Mouse (Mus musculus): ENCODE measurements around the gene Gm11554. TPM values are rescaled to one million over a fixed set of nuclear protein-coding genes. Genes with fewer than 3 reads are reported as not detected.
"Not testable (repeated sequence)": the region's sequence is repeated elsewhere in the genome, so short reads cannot be mapped to it uniquely, and the experiment has no call there.

Gm11554 gene
- polyA plus RNA-seq (2015; fragmentation: Nextera tagmentation; extraction: Ambion mirVana), result not detected in 2 replicates

DNA sequence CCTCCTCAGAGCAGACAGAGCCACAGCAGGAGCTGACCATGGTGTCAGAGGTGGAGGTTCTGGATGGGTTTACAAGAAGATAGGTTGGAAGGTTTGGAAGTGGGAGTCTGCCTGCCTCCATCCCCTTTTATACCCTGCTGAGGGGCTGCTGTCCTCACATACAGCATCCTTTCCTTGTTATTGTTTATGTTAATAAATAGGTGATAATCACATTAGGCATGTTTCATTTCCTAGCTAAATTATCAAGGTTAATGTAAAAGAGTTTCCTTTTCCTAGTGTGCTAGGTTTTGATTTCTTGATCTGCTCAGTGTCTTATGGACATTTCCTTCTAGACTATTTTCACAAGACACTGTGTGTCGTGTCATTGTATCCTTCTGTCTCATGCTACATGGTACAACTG is at the start of gene Gm11554:
Gm11554 (minus strand) TSS at position 101 of the 400 bp plus-strand sequence.
- not testable (repeated sequence) for H3K4me1 ChIP-seq (replicated peaks; ENCODE audit: control insufficient read depth, insufficient read depth, low read length); H3K4me3 ChIP-seq (replicated peaks; ENCODE audit: low read length); H3K9me3 ChIP-seq (ENCODE audit: control insufficient read depth, low read length); H3K4me2 ChIP-seq (ENCODE audit: low read length); H3K27ac ChIP-seq (ENCODE audit: low read length); H3K9ac ChIP-seq (replicated peaks; ENCODE audit: low read depth, low read length); H3K36me3 ChIP-seq (ENCODE audit: control insufficient read depth, insufficient read depth); H3K27me3 ChIP-seq (replicated peaks; ENCODE audit: control insufficient read depth, insufficient read depth, low read length); ATAC-seq
- no CpG with 5 or more reads among the region's 1 CpGs for WGBS

DNA sequence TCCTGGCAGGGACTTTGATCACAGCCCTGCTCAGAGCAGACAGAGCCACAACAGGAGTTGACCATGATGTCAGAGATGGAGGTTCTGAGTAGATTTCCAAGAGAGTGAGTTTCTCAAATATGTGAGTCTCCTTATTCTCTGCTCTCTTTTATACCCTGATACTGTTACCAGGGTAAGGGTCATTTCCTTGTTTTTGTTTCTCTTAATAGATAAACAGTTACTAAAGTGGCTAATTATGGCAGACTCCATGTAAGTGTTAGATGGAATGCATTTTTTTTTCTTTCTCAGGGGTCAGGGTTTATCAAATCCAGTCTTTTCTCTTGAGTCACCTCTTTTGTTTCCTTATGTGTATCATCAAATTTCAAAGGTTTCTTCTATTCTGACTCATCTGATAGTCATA is 47.3 kb upstream of the Gm11554 start, which contains the start of gene Krtap4-16:
Krtap4-16 (minus strand) TSS at position 101 of the 400 bp plus-strand sequence.
- no peaks in the 10 kb centered on the region for H3K9me3 ChIP-seq (ENCODE audit: control insufficient read depth, low read length)
- H3K36me3 ChIP-seq (ENCODE audit: control insufficient read depth, insufficient read depth), result no peaks in the 10 kb centered on the region
- no peak for ATAC-seq
- no peak within 1 kb of the TSS for H3K9ac ChIP-seq (replicated peaks; ENCODE audit: low read depth, low read length)
- H3K4me2 ChIP-seq (ENCODE audit: low read length), result no peak within 1 kb of the TSS
- H3K27ac ChIP-seq (ENCODE audit: low read length), result no peak within 1 kb of the TSS
- H3K4me1 ChIP-seq (replicated peaks; ENCODE audit: control insufficient read depth, insufficient read depth, low read length), result no peaks in the 10 kb centered on the region
- no peak within 1 kb of the TSS for H3K4me3 ChIP-seq (replicated peaks; ENCODE audit: low read length)
- no peaks in the 10 kb centered on the region for H3K27me3 ChIP-seq (replicated peaks; ENCODE audit: control insufficient read depth, insufficient read depth, low read length)

DNA sequence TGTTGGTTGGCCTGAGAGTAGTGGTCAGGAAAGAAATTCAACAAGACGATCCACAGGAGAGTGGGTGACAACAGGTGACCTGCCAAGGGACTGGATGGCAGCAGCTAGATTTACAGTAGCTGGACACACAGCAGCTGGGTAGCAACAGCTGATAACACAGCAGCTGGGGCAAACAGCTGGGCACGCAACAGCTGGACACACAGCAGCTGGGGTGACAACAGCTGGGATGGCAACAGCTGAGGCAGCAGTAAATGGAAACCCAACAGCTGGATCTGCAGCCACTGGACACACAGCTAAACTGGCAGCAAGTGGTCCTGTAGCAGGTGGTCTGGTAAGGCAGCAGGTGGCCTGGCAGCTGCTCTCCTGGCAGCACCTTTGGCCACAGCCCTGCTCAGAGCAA is 42.5 kb upstream of the Gm11554 start:
- H3K9ac ChIP-seq (replicated peaks; ENCODE audit: low read depth, low read length), result no peak overlapping the region
- H3K4me3 ChIP-seq (replicated peaks; ENCODE audit: low read length), result no peak overlapping the region
- ATAC-seq, result no peak
- no peak overlapping the region for H3K27ac ChIP-seq (ENCODE audit: low read length)
- 0 out of 2 replicates have a peak, but pooled peaks cover 3% of the 10 kb centered on the region for H3K4me1 ChIP-seq (replicated peaks; ENCODE audit: control insufficient read depth, insufficient read depth, low read length)
- 95% methylated on average over 2 of the region's 2 CpGs for WGBS
- no peaks in the 10 kb centered on the region for H3K27me3 ChIP-seq (replicated peaks; ENCODE audit: control insufficient read depth, insufficient read depth, low read length)
- no peaks in the 10 kb centered on the region for H3K36me3 ChIP-seq (ENCODE audit: control insufficient read depth, insufficient read depth)
- no peaks in the 10 kb centered on the region for H3K9me3 ChIP-seq (ENCODE audit: control insufficient read depth, low read length)
- no peak overlapping the region for H3K4me2 ChIP-seq (ENCODE audit: low read length)

DNA sequence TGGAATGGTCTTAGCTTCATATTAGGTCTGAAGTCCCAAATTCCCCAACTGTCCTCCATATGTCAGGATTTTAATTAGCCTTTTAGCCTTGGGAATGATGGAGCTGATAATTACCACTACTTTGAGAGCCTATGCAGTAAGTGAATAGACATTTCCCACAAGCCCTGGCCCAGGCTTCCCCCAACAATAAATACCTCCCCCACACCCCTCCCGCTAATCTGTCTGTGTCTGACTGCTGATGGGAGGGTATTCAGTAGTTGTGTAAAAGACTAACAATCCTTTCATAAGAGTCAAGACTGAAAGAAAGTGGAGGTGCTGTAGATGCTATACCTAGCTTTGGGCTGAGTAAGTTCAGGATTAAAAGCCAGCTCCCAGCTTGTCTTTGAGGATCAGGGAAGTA is 37.9 kb upstream of the Gm11554 start:
- Histone ChIP-seq H3K4me2 (ENCODE audit: low read length) (no peak overlapping the region), H3K4me3 (replicated peaks; ENCODE audit: low read length) (no peak overlapping the region), H3K36me3 (ENCODE audit: control insufficient read depth, insufficient read depth) (no peaks in the 10 kb centered on the region), H3K27me3 (replicated peaks; ENCODE audit: control insufficient read depth, insufficient read depth, low read length) (no peaks in the 10 kb centered on the region), H3K27ac (ENCODE audit: low read length) (no peak overlapping the region), H3K4me1 (replicated peaks; ENCODE audit: control insufficient read depth, insufficient read depth, low read length) (0 out of 2 replicates have a peak, but pooled peaks cover 3% of the 10 kb centered on the region), H3K9ac (replicated peaks; ENCODE audit: low read depth, low read length) (no peak overlapping the region), H3K9me3 (ENCODE audit: control insufficient read depth, low read length) (no peaks in the 10 kb centered on the region)
- ATAC-seq, result no peak
- WGBS, result 19% methylated on average over 1 of the region's 1 CpGs

DNA sequence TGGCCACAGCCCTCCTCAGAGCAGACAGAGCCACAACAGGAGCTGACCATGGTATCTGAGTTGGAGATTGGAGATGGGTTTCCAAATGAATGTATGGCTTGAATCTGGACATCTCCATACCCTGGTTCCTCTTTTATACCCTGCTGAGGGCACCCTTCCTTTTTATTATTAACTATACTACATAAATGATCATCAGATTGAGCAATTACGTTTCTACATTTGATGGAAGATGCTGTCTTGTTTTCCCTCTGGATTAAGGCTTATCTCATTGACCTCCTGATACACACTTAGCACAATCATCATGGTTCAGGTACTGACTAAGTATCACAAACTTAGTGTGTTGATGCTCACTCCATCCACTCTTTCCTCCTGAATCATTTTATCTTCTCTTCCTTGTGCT is 33.7 kb upstream of the Gm11554 start, which contains the start of gene 2300003K06Rik:
2300003K06Rik (minus strand) TSS at position 101 of the 400 bp plus-strand sequence.
- H3K27me3 ChIP-seq (replicated peaks; ENCODE audit: control insufficient read depth, insufficient read depth, low read length), result no peaks in the 10 kb centered on the region
- no peaks in the 10 kb centered on the region for H3K9me3 ChIP-seq (ENCODE audit: control insufficient read depth, low read length)
- H3K4me3 ChIP-seq (replicated peaks; ENCODE audit: low read length), result no peak within 1 kb of the TSS
- no peak within 1 kb of the TSS for H3K4me2 ChIP-seq (ENCODE audit: low read length)
- 88% methylated on average over 1 of the region's 1 CpGs for WGBS
- no peak within 1 kb of the TSS for H3K27ac ChIP-seq (ENCODE audit: low read length)
- no peak for ATAC-seq
- no peak within 1 kb of the TSS for H3K9ac ChIP-seq (replicated peaks; ENCODE audit: low read depth, low read length)
- H3K4me1 ChIP-seq (replicated peaks; ENCODE audit: control insufficient read depth, insufficient read depth, low read length), result 0 out of 2 replicates have a peak, but pooled peaks cover 3% of the 10 kb centered on the region
- H3K36me3 ChIP-seq (ENCODE audit: control insufficient read depth, insufficient read depth), result no peaks in the 10 kb centered on the region

DNA sequence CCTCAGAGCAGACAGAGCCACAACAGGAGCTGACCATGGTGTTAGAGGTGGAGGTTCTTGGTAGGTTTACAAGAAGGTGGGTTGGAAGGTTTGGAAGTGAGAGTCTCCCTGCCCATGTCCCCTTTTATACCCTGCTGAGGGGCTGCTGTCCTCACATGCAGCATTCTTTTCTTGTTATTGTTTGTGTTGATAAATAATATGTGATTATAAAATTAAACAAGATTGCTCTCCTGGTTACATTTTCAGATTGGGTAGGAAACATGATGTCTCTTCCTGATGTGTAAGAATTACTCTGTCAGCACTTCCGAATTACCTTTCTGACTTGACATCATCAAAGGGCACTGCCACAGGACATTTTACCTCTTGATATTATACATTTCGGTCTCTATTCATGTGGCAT is 11.3 kb upstream of the Gm11554 start, which contains the start of gene Gm11564:
Gm11564 (minus strand) TSS at position 101 of the 400 bp plus-strand sequence.
- not testable (repeated sequence) for ATAC-seq; H3K4me3 ChIP-seq (replicated peaks; ENCODE audit: low read length); H3K4me2 ChIP-seq (ENCODE audit: low read length); H3K4me1 ChIP-seq (replicated peaks; ENCODE audit: control insufficient read depth, insufficient read depth, low read length); H3K9me3 ChIP-seq (ENCODE audit: control insufficient read depth, low read length); H3K36me3 ChIP-seq (ENCODE audit: control insufficient read depth, insufficient read depth); H3K27me3 ChIP-seq (replicated peaks; ENCODE audit: control insufficient read depth, insufficient read depth, low read length); H3K27ac ChIP-seq (ENCODE audit: low read length); H3K9ac ChIP-seq (replicated peaks; ENCODE audit: low read depth, low read length)
- WGBS, result 79% methylated on average over 2 of the region's 2 CpGs

DNA sequence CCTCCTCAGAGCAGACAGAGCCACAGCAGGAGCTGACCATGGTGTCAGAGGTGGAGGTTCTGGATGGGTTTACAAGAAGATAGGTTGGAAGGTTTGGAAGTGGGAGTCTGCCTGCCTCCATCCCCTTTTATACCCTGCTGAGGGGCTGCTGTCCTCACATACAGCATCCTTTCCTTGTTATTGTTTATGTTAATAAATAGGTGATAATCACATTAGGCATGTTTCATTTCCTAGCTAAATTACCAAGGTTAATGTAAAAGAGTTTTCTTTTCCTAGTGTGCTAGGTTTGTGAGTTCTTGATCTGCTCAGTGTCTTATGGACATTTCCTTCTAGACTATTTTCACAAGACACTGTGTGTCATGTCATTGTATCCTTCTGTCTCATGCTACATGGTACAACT is 5.5 kb upstream of the Gm11554 start, which contains the start of gene Krtap4-13:
Krtap4-13 (minus strand) TSS at position 101 of the 400 bp plus-strand sequence.
- H3K4me3 ChIP-seq (replicated peaks; ENCODE audit: low read length); H3K27ac ChIP-seq (ENCODE audit: low read length); H3K9me3 ChIP-seq (ENCODE audit: control insufficient read depth, low read length); H3K4me2 ChIP-seq (ENCODE audit: low read length); H3K27me3 ChIP-seq (replicated peaks; ENCODE audit: control insufficient read depth, insufficient read depth, low read length); H3K9ac ChIP-seq (replicated peaks; ENCODE audit: low read depth, low read length); H3K4me1 ChIP-seq (replicated peaks; ENCODE audit: control insufficient read depth, insufficient read depth, low read length); H3K36me3 ChIP-seq (ENCODE audit: control insufficient read depth, insufficient read depth); ATAC-seq: not testable (repeated sequence)

DNA sequence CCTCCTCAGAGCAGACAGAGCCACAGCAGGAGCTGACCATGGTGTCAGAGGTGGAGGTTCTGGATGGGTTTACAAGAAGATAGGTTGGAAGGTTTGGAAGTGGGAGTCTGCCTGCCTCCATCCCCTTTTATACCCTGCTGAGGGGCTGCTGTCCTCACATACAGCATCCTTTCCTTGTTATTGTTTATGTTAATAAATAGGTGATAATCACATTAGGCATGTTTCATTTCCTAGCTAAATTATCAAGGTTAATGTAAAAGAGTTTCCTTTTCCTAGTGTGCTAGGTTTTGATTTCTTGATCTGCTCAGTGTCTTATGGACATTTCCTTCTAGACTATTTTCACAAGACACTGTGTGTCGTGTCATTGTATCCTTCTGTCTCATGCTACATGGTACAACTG is 5.4 kb downstream of the Gm11554 start, which contains the start of gene Gm11569:
Gm11569 (minus strand) TSS at position 101 of the 400 bp plus-strand sequence.
- not testable (repeated sequence) for H3K36me3 ChIP-seq (ENCODE audit: control insufficient read depth, insufficient read depth); H3K27me3 ChIP-seq (replicated peaks; ENCODE audit: control insufficient read depth, insufficient read depth, low read length); H3K9ac ChIP-seq (replicated peaks; ENCODE audit: low read depth, low read length); ATAC-seq; H3K4me2 ChIP-seq (ENCODE audit: low read length); H3K27ac ChIP-seq (ENCODE audit: low read length); H3K4me1 ChIP-seq (replicated peaks; ENCODE audit: control insufficient read depth, insufficient read depth, low read length); H3K4me3 ChIP-seq (replicated peaks; ENCODE audit: low read length); H3K9me3 ChIP-seq (ENCODE audit: control insufficient read depth, low read length)
- WGBS, result no CpG with 5 or more reads among the region's 1 CpGs

DNA sequence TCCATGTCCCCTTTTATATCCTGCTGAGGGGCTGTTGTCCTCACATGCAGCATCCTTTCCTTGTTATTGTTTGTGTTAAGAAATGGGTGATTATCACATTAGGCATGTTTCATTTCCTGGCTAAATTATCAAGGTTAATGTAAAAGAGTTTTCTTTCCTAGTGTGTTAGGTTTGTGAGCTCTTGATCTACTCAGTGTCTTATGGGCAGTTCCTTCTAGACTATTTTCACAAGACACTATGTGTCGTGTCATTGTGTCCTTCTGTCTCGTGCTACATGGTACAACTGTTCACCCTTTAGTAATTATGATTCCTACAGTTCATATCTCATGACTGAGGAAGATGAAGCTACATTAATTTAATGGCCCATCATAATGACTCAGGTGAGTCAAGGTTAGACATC is 10.9 kb downstream of the Gm11554 start, which contains the start of gene Gm11596:
Gm11596 (minus strand) TSS at position 101 of the 400 bp plus-strand sequence.
- Histone ChIP-seq H3K27ac (ENCODE audit: low read length) (no peak within 1 kb of the TSS), H3K36me3 (ENCODE audit: control insufficient read depth, insufficient read depth) (no peaks in the 10 kb centered on the region), H3K4me2 (ENCODE audit: low read length) (no peak within 1 kb of the TSS), H3K27me3 (replicated peaks; ENCODE audit: control insufficient read depth, insufficient read depth, low read length) (no peaks in the 10 kb centered on the region), H3K9me3 (ENCODE audit: control insufficient read depth, low read length) (no peaks in the 10 kb centered on the region), H3K9ac (replicated peaks; ENCODE audit: low read depth, low read length) (no peak within 1 kb of the TSS), H3K4me3 (replicated peaks; ENCODE audit: low read length) (no peak within 1 kb of the TSS), H3K4me1 (replicated peaks; ENCODE audit: control insufficient read depth, insufficient read depth, low read length) (no peaks in the 10 kb centered on the region)
- 83% methylated on average over 2 of the region's 2 CpGs for whole genome bisulfite sequencing
- no peak for ATAC-seq

DNA sequence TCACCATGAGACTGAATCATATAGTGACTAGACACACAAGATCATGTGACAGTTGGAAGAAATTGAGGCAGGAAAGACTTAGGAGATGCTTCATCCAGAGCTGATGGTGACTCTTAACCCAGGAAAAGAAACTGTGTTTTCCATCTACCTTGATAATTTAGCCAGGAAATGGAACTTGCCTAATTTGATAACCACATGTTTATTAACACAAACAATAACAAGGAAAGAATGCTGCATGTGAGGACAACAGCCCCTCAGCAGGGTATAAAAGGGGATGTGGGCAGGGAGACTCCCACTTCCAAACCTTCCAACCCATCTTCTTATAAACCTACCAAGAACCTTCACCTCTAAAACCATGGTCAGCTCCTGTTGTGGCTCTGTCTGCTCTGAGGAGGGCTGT is 19.3 kb downstream of the Gm11554 start, which contains the start of gene Krtap4-9:
Krtap4-9 (plus strand) TSS at position 301 of the 400 bp plus-strand sequence.
- H3K36me3 ChIP-seq (ENCODE audit: control insufficient read depth, insufficient read depth); H3K4me2 ChIP-seq (ENCODE audit: low read length); H3K27me3 ChIP-seq (replicated peaks; ENCODE audit: control insufficient read depth, insufficient read depth, low read length); H3K9ac ChIP-seq (replicated peaks; ENCODE audit: low read depth, low read length); ATAC-seq; H3K4me3 ChIP-seq (replicated peaks; ENCODE audit: low read length); H3K4me1 ChIP-seq (replicated peaks; ENCODE audit: control insufficient read depth, insufficient read depth, low read length); H3K27ac ChIP-seq (ENCODE audit: low read length); H3K9me3 ChIP-seq (ENCODE audit: control insufficient read depth, low read length): not testable (repeated sequence)

Data from forebrain, embryonic 16.5 days (tissue).